Mouse (Mus musculus) lung, postnatal 4 days (tissue): ENCODE results near the gene Alkbh7.

ENCODE experiments used
- DNase-seq, 2 experiments: peaks; one replicate each; pipeline ENCODE4 v3.0.0; 2021

Alkbh7 gene

GRCm38 (mm10) chr17:57031661-57032420, 34.7 kb downstream of the Alkbh7 start:
- peak; percentile 100 for DNase-seq

- no peak for DNase-seq
Observed at GRCm38 (mm10) chr17:57032854-57033253, 35.7 kb downstream of the Alkbh7 start.

DNA sequence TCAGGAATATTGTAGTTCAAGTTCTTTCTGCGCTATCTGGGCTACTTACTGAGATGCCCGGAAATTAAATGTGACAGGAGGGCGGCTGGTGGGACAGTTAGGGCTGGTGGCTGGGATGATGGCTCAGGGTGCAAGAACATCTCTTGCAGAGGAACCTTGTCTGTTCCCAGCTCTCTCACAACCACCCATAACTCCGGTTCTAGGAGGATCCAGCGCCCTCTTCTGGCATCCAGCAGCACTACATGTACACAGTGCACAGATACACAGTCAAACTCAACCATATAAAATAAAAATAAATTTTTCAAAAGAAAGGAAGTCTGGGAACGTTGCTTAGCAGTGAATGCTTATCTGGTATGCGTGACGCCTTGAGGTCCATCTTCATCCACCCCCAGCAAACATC, 41.8 kb downstream of the Alkbh7 start:
- no peak for DNase-seq

DNA sequence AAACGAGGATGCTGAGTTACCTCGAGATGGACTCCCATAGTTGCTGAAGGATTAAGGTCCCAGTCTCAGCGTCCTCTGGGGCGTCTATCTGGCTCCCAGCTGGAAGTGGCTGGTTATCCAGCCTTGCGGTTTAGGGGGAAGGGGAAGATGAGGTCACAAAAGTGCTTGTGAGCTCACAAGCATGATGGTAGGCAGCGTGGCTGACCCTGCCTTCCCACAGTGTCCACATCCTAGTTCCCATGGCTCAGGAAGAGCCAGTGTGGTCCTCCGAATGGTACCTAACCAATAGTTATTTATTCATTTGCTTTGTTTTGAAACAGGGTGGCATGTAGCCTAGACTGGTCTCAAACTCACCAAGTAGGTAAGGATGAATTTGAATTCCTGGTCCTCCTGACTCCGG, 44.4 kb downstream of the Alkbh7 start, which contains the start of gene Slc25a41:
Slc25a41 (minus strand) TSS at position 101 of the 400 bp plus-strand sequence.
- no peak for DNase-seq

DNA sequence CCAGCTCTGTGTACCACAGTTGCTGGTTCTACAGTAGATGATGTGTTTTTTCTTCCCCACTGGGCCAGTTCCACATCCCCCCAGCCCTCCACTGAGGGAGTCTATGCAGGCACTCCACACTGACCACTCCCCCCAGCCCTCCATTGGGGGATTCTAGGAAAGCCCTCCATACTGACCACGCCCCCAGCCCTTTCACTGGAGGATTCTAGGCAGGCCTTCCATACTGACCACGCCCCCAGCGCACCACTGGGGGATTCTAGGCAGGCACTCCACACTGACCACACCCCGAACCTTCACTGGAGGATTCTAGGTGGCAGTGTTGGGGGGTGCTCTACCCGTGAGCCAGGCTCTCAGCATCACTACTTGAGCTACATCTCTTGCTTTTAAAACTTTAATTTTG, 50.3 kb downstream of the Alkbh7 start:
- DNase-seq = no peak

- DNase-seq = no peak
Observed at GRCm38 (mm10) chr17:57048816-57049215, 51.7 kb downstream of the Alkbh7 start.
